Mouse (Mus musculus) liver, postnatal 0 days (tissue): ENCODE results near the gene Zgrf1.

Source experiments
- CTCF ChIP-seq: sonication (generic); IDR thresholded peaks from 2 replicates; pipeline ENCODE4 v1.5.1; 2016; ENCODE audit warnings: antibody characterized with exemption, low read depth
- EP300 ChIP-seq: IDR thresholded peaks from 2 replicates; pipeline ENCODE4 v1.6.1; 2016; ENCODE audit warnings: antibody characterized with exemption, low read depth, mild to moderate bottlenecking

DNA sequence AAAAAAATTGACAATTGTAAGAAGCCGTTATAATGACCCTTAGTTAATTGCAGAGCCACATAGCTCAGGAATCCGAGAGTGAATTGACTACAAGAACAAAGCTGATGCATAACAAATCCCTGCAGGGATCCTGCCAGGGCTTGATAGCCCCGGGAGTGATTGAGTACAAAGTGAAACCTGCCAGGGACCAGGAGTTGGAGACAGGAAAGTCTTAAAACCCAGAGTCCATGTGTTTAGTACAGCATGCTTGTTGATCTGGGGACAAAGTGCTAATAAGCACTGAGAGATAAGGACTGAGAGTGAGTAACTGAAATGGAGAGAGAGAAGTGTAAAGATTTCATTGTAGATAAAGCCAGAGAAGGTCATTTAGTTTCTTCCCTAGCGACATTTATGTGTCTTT, 23.0 kb upstream of the Zgrf1 start:
- TF ChIP-seq CTCF (no peak), EP300 (no peak)
